Mouse (Mus musculus): ENCODE data around the gene Prkcb.
"Not testable (repeated sequence)": the region's sequence is repeated elsewhere in the genome, so short reads cannot be mapped to it uniquely, and the experiment has no call there.

Gene Prkcb

GRCm38 (mm10) chr7:122288605-122289242 lies at the start of gene Prkcb:
Gene Prkcb, plus strand, starts transcription at chr7:122288751.
- DNase-seq (ENCODE audit: low read depth, low spot score) = peak; percentile 64

GRCm38 (mm10) chr7:122238939-122239338 lies 49.6 kb upstream of the Prkcb start:
- no peak for DNase-seq (ENCODE audit: low read depth, low spot score)

GRCm38 (mm10) chr7:122240413-122241119 lies 48.0 kb upstream of the Prkcb start:
- no peak for DNase-seq (ENCODE audit: low read depth, low spot score)

GRCm38 (mm10) chr7:122242260-122242659 lies 46.3 kb upstream of the Prkcb start:
- DNase-seq (ENCODE audit: low read depth, low spot score) = peak; percentile 30

GRCm38 (mm10) chr7:122242744-122243143 lies 45.8 kb upstream of the Prkcb start:
- DNase-seq (ENCODE audit: low read depth, low spot score) = not testable (repeated sequence)

GRCm38 (mm10) chr7:122244166-122244565 lies 44.4 kb upstream of the Prkcb start:
- DNase-seq (ENCODE audit: low read depth, low spot score) = no peak

- DNase-seq (ENCODE audit: low read depth, low spot score) = no peak
Observed at GRCm38 (mm10) chr7:122244584-122244983, 44.0 kb upstream of the Prkcb start.

- no peak for DNase-seq (ENCODE audit: low read depth, low spot score)
Observed at GRCm38 (mm10) chr7:122245976-122246375, 42.6 kb upstream of the Prkcb start.

- no peak for DNase-seq (ENCODE audit: low read depth, low spot score)
Observed at GRCm38 (mm10) chr7:122247254-122247864, 41.2 kb upstream of the Prkcb start.

GRCm38 (mm10) chr7:122249321-122249821 lies 39.2 kb upstream of the Prkcb start:
- no peak for DNase-seq (ENCODE audit: low read depth, low spot score)

GRCm38 (mm10) chr7:122251197-122252011 lies 37.1 kb upstream of the Prkcb start:
- DNase-seq (ENCODE audit: low read depth, low spot score) = peak; percentile 68

GRCm38 (mm10) chr7:122256722-122257121 lies 31.8 kb upstream of the Prkcb start:
- DNase-seq (ENCODE audit: low read depth, low spot score) = no peak

- DNase-seq (ENCODE audit: low read depth, low spot score) = no peak
Observed at GRCm38 (mm10) chr7:122258521-122258920, 30.0 kb upstream of the Prkcb start.

- DNase-seq (ENCODE audit: low read depth, low spot score) = no peak
Observed at GRCm38 (mm10) chr7:122260055-122260602, 28.4 kb upstream of the Prkcb start.

- DNase-seq (ENCODE audit: low read depth, low spot score) = no peak
Observed at GRCm38 (mm10) chr7:122268983-122269486, 19.5 kb upstream of the Prkcb start.

GRCm38 (mm10) chr7:122272334-122272733 lies 16.2 kb upstream of the Prkcb start:
- DNase-seq (ENCODE audit: low read depth, low spot score) = no peak

GRCm38 (mm10) chr7:122279580-122279979 lies 9.0 kb upstream of the Prkcb start:
- no peak for DNase-seq (ENCODE audit: low read depth, low spot score)

- DNase-seq (ENCODE audit: low read depth, low spot score) = no peak
Observed at GRCm38 (mm10) chr7:122280334-122280733, 8.2 kb upstream of the Prkcb start.

GRCm38 (mm10) chr7:122282584-122282983 lies 6.0 kb upstream of the Prkcb start:
- no peak for DNase-seq (ENCODE audit: low read depth, low spot score)

GRCm38 (mm10) chr7:122287217-122287616 lies 1.3 kb upstream of the Prkcb start:
- DNase-seq (ENCODE audit: low read depth, low spot score) = no peak

Data from embryo, embryonic 11.5 days (tissue).